Mouse (Mus musculus) urinary bladder, postnatal 4 days (tissue): Measurements from ENCODE around the gene Lipm.

Source experiments
- DNase-seq, 2 experiments: peaks; one replicate each; pipeline ENCODE4 v3.0.0; 2021 to 2022; ENCODE audit warnings: low spot score in 2 of 2

The Lipm gene

GRCm38 (mm10) chr19:34100633-34101032 is at the start of gene Lipm:
Gene Lipm (plus strand): TSS chr19:34100933.
- DNase-seq: no peak

GRCm38 (mm10) chr19:34051502-34051901 is 49.2 kb upstream of the Lipm start:
- DNase-seq: no peak

GRCm38 (mm10) chr19:34063547-34063946 is 37.2 kb upstream of the Lipm start:
- no peak for DNase-seq

- no peak for DNase-seq
Measured at GRCm38 (mm10) chr19:34064059-34064458, 36.7 kb upstream of the Lipm start.

- no peak for DNase-seq
Measured at GRCm38 (mm10) chr19:34066779-34067472, 33.8 kb upstream of the Lipm start, which contains the start of gene Lipn. Gene Lipn (plus strand): TSS chr19:34067358.

- no peak for DNase-seq
Measured at GRCm38 (mm10) chr19:34074239-34074638, 26.5 kb upstream of the Lipm start.

- DNase-seq: no peak
Measured at GRCm38 (mm10) chr19:34078130-34078529, 22.6 kb upstream of the Lipm start.

GRCm38 (mm10) chr19:34089011-34089680 is 11.6 kb upstream of the Lipm start:
- no peak for DNase-seq

GRCm38 (mm10) chr19:34095381-34095780 is 5.4 kb upstream of the Lipm start:
- no peak for DNase-seq

- DNase-seq: no peak
Measured at GRCm38 (mm10) chr19:34096228-34096627, 4.5 kb upstream of the Lipm start.

- DNase-seq: no peak
Measured at GRCm38 (mm10) chr19:34101888-34102287, 1.2 kb downstream of the Lipm start.

GRCm38 (mm10) chr19:34104841-34105240 is 4.1 kb downstream of the Lipm start:
- no peak for DNase-seq

GRCm38 (mm10) chr19:34119102-34119501 is 18.4 kb downstream of the Lipm start:
- no peak for DNase-seq

GRCm38 (mm10) chr19:34119653-34120052 is 18.9 kb downstream of the Lipm start:
- DNase-seq: no peak

GRCm38 (mm10) chr19:34120107-34120731 is 19.5 kb downstream of the Lipm start:
- DNase-seq: no peak

GRCm38 (mm10) chr19:34138720-34139430 is 38.1 kb downstream of the Lipm start:
- no peak for DNase-seq

- DNase-seq: no peak
Measured at GRCm38 (mm10) chr19:34139431-34140046, 38.8 kb downstream of the Lipm start.

- DNase-seq: no peak
Measured at GRCm38 (mm10) chr19:34148421-34148820, 47.7 kb downstream of the Lipm start.

- no peak for DNase-seq
Measured at GRCm38 (mm10) chr19:34151909-34152308, 51.2 kb downstream of the Lipm start.

- DNase-seq: no peak
Measured at GRCm38 (mm10) chr19:34153263-34154144, 52.8 kb downstream of the Lipm start.

- DNase-seq: no peak
Measured at GRCm38 (mm10) chr19:34162693-34163092, 62.0 kb downstream of the Lipm start.
